Comparison of ENCODE assay signal across 14 mouse cellular contexts in genomic region chr19:41844345-41844744, GRCm38 (mm10). TPM values are rescaled to one million over a fixed set of nuclear protein-coding genes. Genes with fewer than 3 reads are reported as not detected.
DNase-seq lines count a peak whose midpoint lies in the region; ATAC-seq and TF ChIP-seq lines count a peak whose summit lies in the region.
"Had no signal": no experiment of that assay in that cellular context is flagged by ENCODE, and none has a peak within 500 bp of the region (broad histone marks: within the 10 kb centered on the region; RNA-seq: fewer than 3 reads in every experiment).

No protein-coding gene starts in this region.

- no peaks in the 10 kb centered on the region for H3K27me3 ChIP-seq in liver, embryonic 12.5 days (replicated peaks)
- peaks cover 2% of the 10 kb centered on the region; the same call in 1 of the 2 replicates for H3K27me3 ChIP-seq in ES-Bruce4 (ENCODE audit: control insufficient read depth, insufficient read depth, low read length, poor library complexity, severe bottlenecking)
- no peaks in the 10 kb centered on the region for H3K27me3 ChIP-seq in liver, embryonic 14.5 days (ENCODE audit: control insufficient read depth, insufficient read depth, low read length)
- H3K27me3 ChIP-seq: hindbrain, embryonic 13.5 days had no signal

- 67% methylated on average over 6 of the region's 6 CpGs for WGBS in liver, embryonic 12.5 days (ENCODE audit: insufficient replicate concordance)
- WGBS in liver, embryonic 14.5 days (ENCODE audit: insufficient replicate concordance) = 66% methylated on average over 6 of the region's 6 CpGs

- peak; percentile 45 for DNase-seq in liver
- DNase-seq in 416B (ENCODE audit: low read depth) = peak; percentile 40
- no peak for DNase-seq in liver, embryonic 14.5 days (ENCODE audit: low read depth in 3 of 3, low spot score in 3 of 3)
- no peak for DNase-seq in MN1 (ENCODE audit: low spot score)
- DNase-seq in adrenal gland, postnatal 25 days = no peak
- DNase-seq: adrenal gland, postnatal 10 days; cerebellum, adult 11 months had no signal

- no peak overlapping the region for H3K4me3 ChIP-seq in liver, embryonic 12.5 days
- no peak overlapping the region for H3K4me3 ChIP-seq in ES-Bruce4 (ENCODE audit: low read depth, low read length)
- H3K4me3 ChIP-seq in liver, embryonic 14.5 days (ENCODE audit: insufficient read depth in 1 of 2, low read depth in 2 of 2, low read length in 2 of 2) = no peak overlapping the region
- H3K4me3 ChIP-seq: hindbrain, embryonic 13.5 days; kidney, embryonic 15.5 days; limb, embryonic 12.5 days had no signal

- no peak for TF ChIP-seq EP300 in ES-Bruce4 (IDR thresholded peaks at IDR 0.05; ENCODE audit: insufficient read depth, low read depth, low read length)
- no peak for TF ChIP-seq EP300 in liver, embryonic 14.5 days (IDR thresholded peaks at IDR 0.05; ENCODE audit: low read depth)

- peak; percentile 50 for TF ChIP-seq CTCF in ES-Bruce4 (IDR thresholded peaks at IDR 0.05; ENCODE audit: low read depth, low read length)
- peak; percentile 60 for TF ChIP-seq CTCF in liver, embryonic 14.5 days (IDR thresholded peaks at IDR 0.05; ENCODE audit: low read depth)

- TF ChIP-seq POLR2A in ES-Bruce4 (IDR thresholded peaks at IDR 0.05; ENCODE audit: insufficient read depth, low read length) = no peak

- no peaks in the 10 kb centered on the region for H3K36me3 ChIP-seq in liver, embryonic 12.5 days
- no peaks in the 10 kb centered on the region for H3K36me3 ChIP-seq in ES-Bruce4 (ENCODE audit: control insufficient read depth, insufficient read depth, low read length, poor library complexity, severe bottlenecking)
- H3K36me3 ChIP-seq in liver, embryonic 14.5 days (replicated peaks; ENCODE audit: control insufficient read depth, insufficient read depth, low read depth) = no peaks in the 10 kb centered on the region
- H3K36me3 ChIP-seq: hindbrain, embryonic 13.5 days; kidney, embryonic 15.5 days; limb, embryonic 12.5 days had no signal

- no peak for ATAC-seq in liver, embryonic 12.5 days
- no peak for ATAC-seq in liver, embryonic 14.5 days (ENCODE audit: insufficient read depth)

- no peak overlapping the region for H3K9ac ChIP-seq in liver, embryonic 12.5 days
- no peak overlapping the region for H3K9ac ChIP-seq in ES-Bruce4 (ENCODE audit: low read depth, poor library complexity, severe bottlenecking)
- no peak overlapping the region for H3K9ac ChIP-seq in liver, embryonic 14.5 days (replicated peaks)
- H3K9ac ChIP-seq: hindbrain, embryonic 13.5 days; kidney, embryonic 15.5 days; limb, embryonic 12.5 days had no signal

- H3K4me1 ChIP-seq in liver, embryonic 12.5 days = peaks cover 61% of the 10 kb centered on the region
- no peaks in the 10 kb centered on the region for H3K4me1 ChIP-seq in ES-Bruce4 (ENCODE audit: control insufficient read depth, insufficient read depth, low read length)
- peaks cover 10 to 29% of the 10 kb centered on the region in 2 experiments for H3K4me1 ChIP-seq in liver, embryonic 14.5 days (replicated peaks; ENCODE audit: control insufficient read depth in 2 of 2, insufficient read depth in 2 of 2, low read length in 1 of 2)

- H3K4me2 ChIP-seq in liver, embryonic 12.5 days = no peak overlapping the region
- H3K4me2 ChIP-seq in liver, embryonic 14.5 days (ENCODE audit: low read depth) = no peak overlapping the region
- H3K4me2 ChIP-seq: heart, embryonic 11.5 days; hindbrain, embryonic 13.5 days; kidney, embryonic 15.5 days; limb, embryonic 12.5 days had no signal

- no peak overlapping the region for H3K27ac ChIP-seq in liver, embryonic 12.5 days
- no peak overlapping the region for H3K27ac ChIP-seq in ES-Bruce4 (ENCODE audit: insufficient read depth, low read length)
- H3K27ac ChIP-seq in liver, embryonic 14.5 days = no peak overlapping the region
- H3K27ac ChIP-seq: hindbrain, embryonic 13.5 days; kidney, embryonic 15.5 days; limb, embryonic 12.5 days; macrophage had no signal

- H3K9me3 ChIP-seq in liver, embryonic 12.5 days (replicated peaks) = no peaks in the 10 kb centered on the region
- H3K9me3 ChIP-seq in ES-Bruce4 (replicated peaks; ENCODE audit: control insufficient read depth, insufficient read depth, low read length, poor library complexity, severe bottlenecking) = no peaks in the 10 kb centered on the region
- H3K9me3 ChIP-seq in liver, embryonic 14.5 days (ENCODE audit: control insufficient read depth, low read length) = no peaks in the 10 kb centered on the region
- H3K9me3 ChIP-seq: hindbrain, embryonic 13.5 days; kidney, embryonic 15.5 days; limb, embryonic 12.5 days had no signal

RNA-seq across cellular contexts. Expression of gene Frat2, which starts 3.6 kb away (rescaled TPM):
- 12.0 and 14.0 TPM in 2 replicates for polyA plus RNA-seq in liver, embryonic 12.5 days (2016; fragmentation: Nextera tagmentation; extraction: Ambion mirVana)
- polyA plus RNA-seq in ES-Bruce4 (2011; ENCODE audit: insufficient read depth, insufficient read length, low read depth, missing spikeins) = 7.6 and 10.0 TPM in 2 replicates
- polyA plus RNA-seq in liver, embryonic 14.5 days (2012; rRNA removed) = 5.2 and 5.4 TPM in 2 replicates
- polyA plus RNA-seq in liver, embryonic 14.5 days (2014; fragmentation: Nextera tagmentation; extraction: Ambion mirVana) = 2.9 and 3.4 TPM in 2 replicates
- total RNA-seq in adrenal gland, postnatal 25 days (2021) = 4.0 and 6.6 TPM in 2 replicates

RNA-seq across cellular contexts. Expression of gene Frat1, which starts 14.6 kb away (rescaled TPM):
- polyA plus RNA-seq in liver, embryonic 12.5 days (2016; fragmentation: Nextera tagmentation; extraction: Ambion mirVana) = 16.5 and 17.2 TPM in 2 replicates
- polyA plus RNA-seq in ES-Bruce4 (2011; ENCODE audit: insufficient read depth, insufficient read length, low read depth, missing spikeins) = 2.1 and 2.3 TPM in 2 replicates
- polyA plus RNA-seq in liver, embryonic 14.5 days (2012; rRNA removed) = 3.0 and 3.4 TPM in 2 replicates
- polyA plus RNA-seq in liver, embryonic 14.5 days (2014; fragmentation: Nextera tagmentation; extraction: Ambion mirVana) = 9.9 and 10.2 TPM in 2 replicates
- 7.7 and 11.1 TPM in 2 replicates for total RNA-seq in adrenal gland, postnatal 25 days (2021)

RNA-seq across cellular contexts. Expression of gene Arhgap19, which starts 42.5 kb away (rescaled TPM):
- polyA plus RNA-seq in liver, embryonic 12.5 days (2016; fragmentation: Nextera tagmentation; extraction: Ambion mirVana) = 37.6 and 40.7 TPM in 2 replicates
- polyA plus RNA-seq in ES-Bruce4 (2011; ENCODE audit: insufficient read depth, insufficient read length, low read depth, missing spikeins) = 75.7 and 80.1 TPM in 2 replicates
- 16.8 and 21.8 TPM in 2 replicates for polyA plus RNA-seq in liver, embryonic 14.5 days (2012; rRNA removed)
- polyA plus RNA-seq in liver, embryonic 14.5 days (2014; fragmentation: Nextera tagmentation; extraction: Ambion mirVana) = 29.5 and 30.0 TPM in 2 replicates
- 5.6 and 6.1 TPM in 2 replicates for total RNA-seq in adrenal gland, postnatal 25 days (2021)

RNA-seq across cellular contexts. Expression of gene Rrp12, which starts 51.6 kb away (rescaled TPM):
- 25.0 and 26.7 TPM in 2 replicates for polyA plus RNA-seq in liver, embryonic 12.5 days (2016; fragmentation: Nextera tagmentation; extraction: Ambion mirVana)
- 23.1 and 24.5 TPM in 2 replicates for polyA plus RNA-seq in ES-Bruce4 (2011; ENCODE audit: insufficient read depth, insufficient read length, low read depth, missing spikeins)
- 4.8 and 6.0 TPM in 2 replicates for polyA plus RNA-seq in liver, embryonic 14.5 days (2012; rRNA removed)
- polyA plus RNA-seq in liver, embryonic 14.5 days (2014; fragmentation: Nextera tagmentation; extraction: Ambion mirVana) = 5.0 and 7.4 TPM in 2 replicates
- total RNA-seq in adrenal gland, postnatal 25 days (2021) = 12.3 and 16.9 TPM in 2 replicates

Comparison
In these comparisons a context has a peak if more than half of its experiments do, and no peak if none do; other contexts are left out.
1. DNase-seq: peak in liver (single experiment) and 416B (single experiment); none in liver, embryonic 14.5 days (0 of 3), MN1 (single experiment) and adrenal gland, postnatal 25 days (single experiment).